Mouse (Mus musculus) cerebellum, adult 18-20 months (tissue): ENCODE measurements around the gene Pus3.

Experiments
- DNase-seq, 2 experiments: peaks; one replicate each; pipeline ENCODE4 v3.0.0; 2021

Gene Pus3

DNA sequence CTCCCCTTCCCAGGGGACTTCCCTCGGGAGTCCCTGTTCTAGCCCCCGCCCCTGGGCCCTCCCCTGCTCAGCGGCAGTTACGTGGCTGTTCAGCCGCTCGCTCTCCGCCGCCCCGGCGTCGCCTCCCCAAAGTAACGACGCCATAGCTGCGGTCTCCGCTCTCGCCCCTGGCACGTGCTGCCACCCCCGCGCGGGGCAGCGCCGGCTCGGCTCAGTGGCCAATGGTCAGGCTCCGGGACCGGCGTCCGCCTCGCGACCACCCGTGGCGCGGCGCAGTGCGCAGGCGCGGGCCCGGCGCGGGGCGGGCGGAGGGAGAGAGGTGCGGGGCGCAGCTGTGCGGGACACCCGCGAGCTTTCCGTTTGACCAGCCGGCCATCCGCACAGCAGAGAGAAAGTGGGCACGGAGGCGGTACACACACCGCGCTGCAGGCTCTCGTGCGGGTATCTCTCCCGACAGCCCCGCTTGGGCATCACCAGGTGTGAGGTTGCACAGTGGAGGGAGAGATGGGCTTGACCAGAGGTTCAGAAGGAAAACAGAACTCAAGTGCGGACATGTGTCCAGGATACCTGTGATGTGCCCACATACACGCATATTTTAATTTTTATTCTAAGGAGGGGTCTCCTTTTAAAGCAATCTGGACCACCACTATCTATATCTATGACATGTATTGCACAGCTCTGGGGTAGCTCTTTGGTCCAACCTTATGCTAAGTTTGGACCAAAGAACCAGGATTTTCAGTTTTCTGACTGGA, at the start of gene Pus3, which contains the start of gene Ddx25:
Gene Pus3 (plus strand): TSS at position 339 of the 752 bp plus-strand sequence.
Gene Ddx25 (minus strand): TSS at position 272 of the 752 bp plus-strand sequence.
- DNase-seq, result peak; percentile 83 to 94

DNA sequence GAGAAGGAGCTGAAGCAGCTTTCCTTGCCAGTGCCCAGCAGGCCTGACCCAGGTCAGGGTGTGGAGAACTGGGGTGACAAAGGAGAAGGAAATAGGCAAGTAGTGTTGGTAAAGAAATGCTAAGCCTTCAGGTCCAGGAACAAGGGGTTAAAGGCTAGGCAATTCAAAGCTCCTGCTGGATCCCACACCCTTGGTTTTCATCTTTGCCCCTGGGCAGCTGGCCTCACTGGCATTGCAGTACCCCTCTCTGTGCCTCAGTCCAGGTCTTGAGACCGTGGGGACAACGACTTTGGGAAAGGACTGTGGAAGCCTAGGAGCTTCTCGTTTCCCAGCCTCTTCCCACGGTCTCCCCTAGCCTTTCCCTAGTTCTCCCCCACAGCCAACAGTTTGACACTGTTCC, 44.5 kb upstream of the Pus3 start:
- no peak for DNase-seq

GRCm38 (mm10) chr9:35516182-35516581, 42.2 kb upstream of the Pus3 start:
- DNase-seq, result no peak

DNA sequence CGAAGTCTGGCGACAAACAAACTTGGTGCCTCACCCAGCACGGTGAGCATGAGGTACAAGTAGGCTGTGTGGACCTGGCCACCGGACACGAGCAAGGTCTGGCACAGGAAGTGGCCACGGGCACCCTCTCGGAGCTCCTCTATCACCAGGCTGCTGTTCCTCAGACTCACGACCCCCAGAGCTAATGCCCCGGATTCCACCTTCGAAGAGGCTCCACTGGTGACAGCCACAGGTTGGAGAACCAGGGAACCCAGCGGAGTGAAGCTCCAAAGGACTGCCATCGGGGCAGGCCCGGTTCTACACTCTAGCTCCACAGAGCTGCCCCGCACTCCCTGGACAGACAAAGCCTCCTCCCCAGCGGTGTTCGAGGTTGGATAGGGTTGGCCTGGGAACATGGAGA, 41.7 kb upstream of the Pus3 start:
- no peak for DNase-seq

- DNase-seq, result no peak
Observed at GRCm38 (mm10) chr9:35518169-35518568, 40.2 kb upstream of the Pus3 start, which contains the start of gene Gm1113. Gm1113 (minus strand) TSS chr9:35518269.

- DNase-seq, result no peak
Observed at GRCm38 (mm10) chr9:35520631-35521348, 37.6 kb upstream of the Pus3 start.

GRCm38 (mm10) chr9:35522241-35522640, 36.2 kb upstream of the Pus3 start:
- no peak for DNase-seq

- DNase-seq, result no peak
Observed at GRCm38 (mm10) chr9:35522821-35523515, 35.4 kb upstream of the Pus3 start.

DNA sequence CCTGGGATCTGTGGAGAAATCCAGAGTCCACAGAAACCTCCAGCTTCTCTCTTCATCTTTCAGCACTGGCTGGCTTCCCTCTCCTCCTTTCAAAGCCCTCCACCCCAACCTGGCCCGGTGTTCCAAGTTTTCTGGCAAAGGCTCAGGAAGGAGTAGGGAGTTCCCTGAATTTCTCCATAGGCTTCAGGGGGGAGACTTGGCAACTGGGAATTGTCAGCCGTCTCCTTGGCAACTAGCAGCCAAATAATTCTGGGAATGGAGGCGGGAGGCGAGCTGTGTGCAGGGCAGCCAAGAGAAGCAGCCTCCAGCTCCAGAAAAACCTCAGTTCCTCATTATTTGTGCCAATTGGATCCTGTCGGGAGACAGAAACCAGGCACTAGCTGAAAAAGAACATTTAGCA, 34.9 kb upstream of the Pus3 start:
- peak; percentile 47 to 53 for DNase-seq

DNA sequence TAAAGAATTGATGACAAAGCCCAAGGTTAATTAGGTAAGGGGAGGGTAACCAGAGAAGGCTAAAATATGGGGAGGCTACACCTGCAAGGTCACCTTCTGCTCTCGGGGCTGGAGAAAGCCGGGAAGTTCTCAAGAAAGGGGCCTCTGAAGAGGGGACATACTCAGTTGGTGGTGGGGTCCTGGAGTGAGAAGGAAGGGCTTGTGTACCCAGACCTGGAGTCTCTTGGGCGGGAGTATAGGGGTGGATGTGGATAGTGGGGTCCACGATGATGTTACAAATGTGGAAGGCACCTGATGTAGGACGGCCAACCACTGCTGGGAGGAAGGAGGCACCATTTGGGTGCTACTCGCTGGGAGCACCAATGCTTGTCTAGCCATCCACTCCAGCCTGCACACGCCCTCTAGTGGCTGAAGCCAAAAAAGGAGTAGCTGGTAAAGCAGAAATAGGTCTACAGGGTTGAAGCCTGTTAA, 34.4 kb upstream of the Pus3 start:
- peak; percentile 82 to 84 for DNase-seq

- DNase-seq, result no peak
Observed at GRCm38 (mm10) chr9:35529141-35529540, 29.3 kb upstream of the Pus3 start.

GRCm38 (mm10) chr9:35529796-35530195, 28.6 kb upstream of the Pus3 start:
- no peak for DNase-seq

GRCm38 (mm10) chr9:35533266-35533665, 25.1 kb upstream of the Pus3 start:
- DNase-seq, result no peak

DNA sequence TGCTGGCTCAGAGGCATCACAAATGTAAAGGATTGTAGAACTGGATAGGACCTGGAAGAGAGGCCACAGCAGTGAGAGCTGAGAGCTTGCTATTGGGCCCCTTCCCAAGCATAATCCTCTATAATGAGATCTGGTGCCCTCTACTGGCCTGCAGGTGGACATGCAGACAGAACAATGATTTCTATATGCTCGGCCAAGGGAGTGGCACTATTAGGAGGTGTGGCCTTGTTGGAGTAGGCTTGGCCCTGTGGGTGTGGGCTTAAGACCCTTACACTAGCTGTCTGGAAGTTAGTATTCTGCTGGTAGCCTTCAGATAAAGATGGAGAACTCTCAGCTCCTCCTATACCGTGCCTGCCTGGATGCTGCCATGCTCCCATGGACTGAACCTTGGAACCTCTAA, 23.3 kb upstream of the Pus3 start:
- DNase-seq, result peak; percentile 50 to 72

DNA sequence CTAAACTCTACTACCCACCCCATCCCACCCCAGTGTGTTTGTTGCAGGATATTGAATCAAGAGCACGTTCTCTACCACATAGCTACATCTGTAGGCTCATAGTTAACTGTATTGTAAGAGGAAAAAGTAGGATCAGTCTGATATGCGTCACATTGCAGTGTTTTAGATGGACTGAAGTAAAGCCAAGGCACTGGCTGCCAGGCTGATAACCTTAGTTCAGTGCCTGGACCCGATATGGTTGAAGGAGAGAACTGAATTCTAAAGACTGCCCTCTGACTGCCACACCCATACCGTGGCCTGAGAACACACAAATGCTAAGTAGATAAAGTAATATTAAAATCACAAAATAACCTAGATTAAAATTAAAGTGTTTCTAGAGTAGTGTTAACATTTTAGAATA, 22.5 kb upstream of the Pus3 start:
- no peak for DNase-seq

GRCm38 (mm10) chr9:35539001-35539750, 19.2 kb upstream of the Pus3 start:
- DNase-seq, result no peak

- DNase-seq, result no peak
Observed at GRCm38 (mm10) chr9:35541024-35541423, 17.4 kb upstream of the Pus3 start.

GRCm38 (mm10) chr9:35541488-35541887, 16.9 kb upstream of the Pus3 start:
- peak; percentile 82 to 83 for DNase-seq

DNA sequence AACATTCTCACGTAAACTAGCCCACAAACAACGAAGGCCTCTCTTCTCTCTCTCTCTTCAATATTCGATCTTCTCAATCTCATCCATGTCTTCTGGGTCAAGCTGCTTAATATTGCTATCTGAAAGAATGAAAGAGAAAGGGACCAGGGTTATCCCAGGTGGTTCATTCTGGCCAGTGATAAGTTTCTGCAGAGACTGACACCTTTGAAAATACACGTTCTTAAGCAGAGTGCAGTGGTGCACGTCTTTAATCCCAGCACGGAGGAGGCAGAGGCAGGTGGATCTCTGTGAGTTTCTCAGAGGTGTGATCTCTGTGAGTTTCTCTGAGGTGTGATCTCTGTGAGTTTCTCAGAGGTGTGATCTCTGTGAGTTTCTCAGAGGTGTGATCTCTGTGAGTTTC, 16.5 kb upstream of the Pus3 start:
- no peak for DNase-seq

- DNase-seq, result no peak
Observed at GRCm38 (mm10) chr9:35543099-35543860, 15.1 kb upstream of the Pus3 start.

GRCm38 (mm10) chr9:35544666-35545065, 13.7 kb upstream of the Pus3 start:
- DNase-seq, result no peak

DNA sequence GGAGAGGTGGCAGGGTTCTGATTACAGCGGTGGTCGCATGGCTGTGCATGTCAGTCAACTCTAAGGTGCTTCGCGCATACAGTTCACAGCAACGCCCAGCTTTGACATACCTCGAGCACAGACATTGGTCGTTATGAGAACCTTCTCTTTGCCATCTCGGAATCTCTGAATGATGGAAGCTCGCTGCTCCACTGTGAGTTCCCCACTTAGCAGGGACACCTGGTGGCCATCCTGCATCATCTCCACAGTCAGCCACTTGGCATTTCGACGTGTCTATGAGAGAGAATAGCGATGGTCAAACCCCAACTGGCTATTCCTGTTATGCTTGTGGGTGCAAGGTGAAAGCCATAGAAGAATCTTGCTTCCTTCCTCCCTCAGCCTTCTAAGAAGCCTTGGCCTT, 12.7 kb upstream of the Pus3 start:
- no peak for DNase-seq
